Mouse (Mus musculus) midbrain, embryonic 13.5 days (tissue): ENCODE results near the gene LTO1. TPM values are rescaled to one million over a fixed set of nuclear protein-coding genes. Genes with fewer than 3 reads are reported as not detected.
A peak's percentile ranks its signal among the peaks of the same experiment; 100 is the strongest.

Source experiments
- ATAC-seq: fragments of 200-750 bp; cut with Nextera tagmentation; 2 replicates; pipeline ENCODE4 v1.8.0; 2017; ENCODE audit warnings: mild to moderate bottlenecking, moderate TSS enrichment, moderate library complexity
- H3K27ac ChIP-seq: fragments of 300-500 bp; sonication (generic); 2 replicates; pipeline ENCODE4 v1.5.1; 2015; ENCODE audit warnings: inconsistent platforms, mild to moderate bottlenecking, moderate library complexity
- H3K27me3 ChIP-seq: fragments of 300-500 bp; sonication (generic); 2 replicates; pipeline ENCODE4 v1.6.1; 2015; ENCODE audit warnings: mild to moderate bottlenecking, inconsistent platforms
- H3K36me3 ChIP-seq: fragments of 300-500 bp; sonication (generic); 2 replicates; pipeline ENCODE4 v1.6.1; 2015; ENCODE audit warnings: mild to moderate bottlenecking, inconsistent platforms
- H3K4me1 ChIP-seq: fragments of 300-500 bp; sonication (generic); replicated peaks from 2 replicates; pipeline ENCODE4 v1.6.1; 2015; ENCODE audit warnings: inconsistent platforms
- H3K4me2 ChIP-seq: fragments of 300-500 bp; sonication (generic); replicated peaks from 2 replicates; pipeline ENCODE4 v1.6.1; 2015; ENCODE audit warnings: moderate library complexity, mild to moderate bottlenecking, inconsistent platforms
- H3K4me3 ChIP-seq: fragments of 300-500 bp; sonication (generic); replicated peaks from 2 replicates; pipeline ENCODE4 v1.5.1; 2015; ENCODE audit warnings: mild to moderate bottlenecking, inconsistent platforms
- H3K9ac ChIP-seq: fragments of 300-500 bp; sonication (generic); replicated peaks from 2 replicates; pipeline ENCODE4 v1.6.1; 2015; ENCODE audit warnings: mild to moderate bottlenecking, inconsistent platforms
- H3K9me3 ChIP-seq: fragments of 300-500 bp; sonication (generic); 2 replicates; pipeline ENCODE4 v1.6.1; 2016; ENCODE audit warnings: mild to moderate bottlenecking, inconsistent platforms
- WGBS: fragments of 180-500 bp; shearing (Covaris S2); methylation state at CpG from one replicate; pipeline ENCODE4 v1.1.7; 2015; 5-methylcytosine and 5-hydroxymethylcytosine counted together
- polyA plus RNA-seq: library from polyadenylated mRNA; unstranded; fragments of >200 nt; fragmentation: Nextera tagmentation; extraction: Ambion mirVana; gene quantifications from 2 replicates; pipeline ENCODE4 v1.2.1, GENCODE M21; 2015

The LTO1 gene
- polyA plus RNA-seq, 1 experiment from 2014 or later, result 36.4 TPM

DNA sequence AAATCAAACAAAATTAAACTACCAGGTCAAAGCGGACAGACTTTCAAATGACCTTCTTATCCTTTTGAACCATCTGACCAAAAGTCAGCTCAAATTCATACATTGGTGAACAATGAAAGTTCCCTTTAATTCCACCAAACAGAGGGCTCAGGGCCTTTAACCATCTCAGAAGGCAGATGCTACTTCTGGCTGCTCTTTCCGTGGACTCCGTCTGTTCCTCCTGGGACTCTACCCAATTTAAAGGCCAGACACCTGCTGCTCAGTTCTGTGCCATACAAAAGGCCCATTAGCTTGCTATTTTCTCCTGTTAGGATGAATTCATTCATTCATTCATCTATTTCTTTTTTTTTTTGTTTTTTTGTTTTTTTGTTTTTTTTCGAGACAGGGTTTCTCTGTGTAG lies 2.0 kb upstream of the LTO1 start:
- peaks cover 19% of the 10 kb centered on the region for H3K4me1 ChIP-seq
- ATAC-seq, result no peak
- H3K9me3 ChIP-seq, result no peaks in the 10 kb centered on the region
- H3K36me3 ChIP-seq, result peaks cover 12% of the 10 kb centered on the region
- H3K9ac ChIP-seq, result no peak overlapping the region
- H3K27ac ChIP-seq, result no peak overlapping the region
- no peak overlapping the region for H3K4me3 ChIP-seq
- H3K27me3 ChIP-seq, result no peaks in the 10 kb centered on the region; the same call in 1 of the 2 replicates
- 71% methylated on average over 4 of the region's 4 CpGs for WGBS
- no peak overlapping the region for H3K4me2 ChIP-seq

- Histone ChIP-seq H3K27ac (peak overlapping the region; percentile 78), H3K9ac (peak overlapping the region; percentile 82; the same call in 1 of the 2 replicates), H3K4me1 (peaks cover 19% of the 10 kb centered on the region), H3K4me3 (peak overlapping the region; percentile 76), H3K4me2 (peak overlapping the region; percentile 85), H3K36me3 (peaks cover 26% of the 10 kb centered on the region), H3K27me3 (no peaks in the 10 kb centered on the region), H3K9me3 (no peaks in the 10 kb centered on the region)
- peak; percentile 96 for ATAC-seq
- WGBS, result 7% methylated on average over 17 of the region's 17 CpGs
These were observed 478 bp upstream of the LTO1 start for GRCm38 (mm10) chr7:144914296-144914947.

DNA sequence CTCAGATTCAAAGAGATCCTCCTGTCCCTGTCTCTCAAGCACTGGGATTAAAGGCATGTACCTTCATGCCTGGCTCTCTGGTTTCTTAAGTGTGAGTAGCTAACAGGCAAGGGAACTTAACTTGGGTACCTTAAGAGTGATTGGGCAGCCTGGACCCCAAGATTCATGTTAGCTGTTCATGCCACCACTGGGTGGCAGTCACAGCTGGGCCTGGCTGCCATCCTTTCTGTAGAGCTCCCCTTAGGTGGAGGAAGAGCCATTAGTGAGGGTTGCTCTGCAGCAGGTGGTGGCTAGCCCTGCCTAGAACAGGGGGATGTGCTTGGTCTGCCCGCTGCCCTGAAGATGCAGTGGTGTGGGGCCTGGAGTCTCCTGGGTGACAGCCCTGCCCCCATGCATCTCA lies 3.9 kb downstream of the LTO1 start:
- peaks cover 68% of the 10 kb centered on the region for H3K36me3 ChIP-seq
- H3K4me3 ChIP-seq, result no peak overlapping the region
- H3K27me3 ChIP-seq, result no peaks in the 10 kb centered on the region
- H3K9me3 ChIP-seq, result no peaks in the 10 kb centered on the region
- no peak overlapping the region for H3K4me2 ChIP-seq
- no peak for ATAC-seq
- no peak overlapping the region for H3K9ac ChIP-seq
- WGBS, result 72% methylated on average over 1 of the region's 1 CpGs
- peaks cover 19% of the 10 kb centered on the region for H3K4me1 ChIP-seq
- H3K27ac ChIP-seq, result no peak overlapping the region

- Histone ChIP-seq H3K9me3 (no peaks in the 10 kb centered on the region), H3K36me3 (peaks cover 43% of the 10 kb centered on the region), H3K4me2 (no peak overlapping the region), H3K4me3 (no peak overlapping the region), H3K9ac (no peak overlapping the region), H3K27me3 (no peaks in the 10 kb centered on the region), H3K27ac (no peak overlapping the region), H3K4me1 (peaks cover 15% of the 10 kb centered on the region)
- ATAC-seq, result no peak
- 86% methylated on average over 2 of the region's 2 CpGs for WGBS
These were observed 12.7 kb downstream of the LTO1 start for GRCm38 (mm10) chr7:144927591-144927990.

GRCm38 (mm10) chr7:144928009-144928888 lies 13.3 kb downstream of the LTO1 start:
- Histone ChIP-seq H3K27ac (no peak overlapping the region), H3K36me3 (peaks cover 44% of the 10 kb centered on the region), H3K27me3 (no peaks in the 10 kb centered on the region), H3K9ac (no peak overlapping the region), H3K4me1 (peaks cover 15% of the 10 kb centered on the region), H3K9me3 (no peaks in the 10 kb centered on the region), H3K4me3 (no peak overlapping the region), H3K4me2 (no peak overlapping the region)
- no peak for ATAC-seq
- 78% methylated on average over 4 of the region's 4 CpGs for WGBS

GRCm38 (mm10) chr7:144928889-144929210 lies 13.9 kb downstream of the LTO1 start:
- ATAC-seq, result no peak
- peaks cover 15% of the 10 kb centered on the region for H3K4me1 ChIP-seq
- peaks cover 44% of the 10 kb centered on the region for H3K36me3 ChIP-seq
- H3K4me3 ChIP-seq, result no peak overlapping the region
- H3K9me3 ChIP-seq, result no peaks in the 10 kb centered on the region
- H3K9ac ChIP-seq, result no peak overlapping the region
- no peaks in the 10 kb centered on the region for H3K27me3 ChIP-seq
- 80% methylated on average over 6 of the region's 6 CpGs for WGBS
- no peak overlapping the region for H3K27ac ChIP-seq
- H3K4me2 ChIP-seq, result no peak overlapping the region

DNA sequence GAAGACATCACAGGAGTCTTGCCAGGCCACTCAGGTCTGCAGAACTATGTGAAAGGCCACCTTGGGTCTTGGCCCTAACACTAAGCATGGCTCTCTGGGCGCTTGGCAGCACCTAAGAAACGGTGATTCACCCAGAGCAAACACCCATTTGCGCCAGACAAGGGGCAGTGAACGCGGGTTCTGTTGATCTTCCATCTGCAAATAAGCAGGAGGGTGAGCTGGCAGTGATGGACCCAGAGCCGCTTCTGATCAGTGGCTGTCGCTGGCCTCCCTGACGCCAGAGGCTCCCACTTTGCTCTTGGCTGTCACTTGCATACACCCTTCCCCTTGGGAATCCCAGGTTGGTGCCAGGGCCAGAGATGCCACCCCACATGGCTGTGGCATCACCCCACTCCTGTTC lies 14.6 kb downstream of the LTO1 start:
- 76% methylated on average over 8 of the region's 8 CpGs for WGBS
- H3K36me3 ChIP-seq, result peaks cover 45% of the 10 kb centered on the region
- ATAC-seq, result no peak
- no peak overlapping the region for H3K4me2 ChIP-seq
- H3K27ac ChIP-seq, result no peak overlapping the region
- no peak overlapping the region for H3K9ac ChIP-seq
- peaks cover 15% of the 10 kb centered on the region for H3K4me1 ChIP-seq
- H3K27me3 ChIP-seq, result no peaks in the 10 kb centered on the region
- no peak overlapping the region for H3K4me3 ChIP-seq
- H3K9me3 ChIP-seq, result no peaks in the 10 kb centered on the region

GRCm38 (mm10) chr7:144929931-144930330 lies 15.0 kb downstream of the LTO1 start:
- Histone ChIP-seq H3K27ac (peak overlapping the region; percentile 32), H3K4me1 (peaks cover 16% of the 10 kb centered on the region), H3K27me3 (no peaks in the 10 kb centered on the region), H3K9ac (no peak overlapping the region), H3K9me3 (no peaks in the 10 kb centered on the region), H3K4me2 (no peak overlapping the region), H3K4me3 (no peak overlapping the region), H3K36me3 (peaks cover 47% of the 10 kb centered on the region)
- WGBS, result 52% methylated on average over 5 of the region's 5 CpGs
- no peak; the same call in 1 of the 2 replicates for ATAC-seq

DNA sequence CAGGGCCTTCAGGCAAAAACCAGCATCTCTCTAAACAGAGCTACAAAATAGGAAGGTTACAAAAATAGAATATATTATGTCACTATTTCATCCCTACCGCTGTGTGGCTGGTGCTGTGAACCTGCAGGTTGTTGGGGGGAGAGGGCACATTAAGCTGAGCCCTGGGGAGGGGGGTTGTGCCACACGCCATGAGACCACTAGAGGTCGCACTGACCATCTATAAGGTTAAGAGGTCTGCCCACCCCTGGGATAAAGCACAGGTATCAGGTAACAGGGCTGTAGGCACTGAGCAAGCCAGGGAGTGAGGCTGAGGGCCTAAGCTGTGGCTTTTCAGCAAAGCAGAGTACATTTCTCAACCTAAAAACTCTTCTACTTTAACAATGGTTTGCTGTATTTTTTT lies 16.9 kb downstream of the LTO1 start:
- H3K9me3 ChIP-seq, result no peaks in the 10 kb centered on the region
- H3K27ac ChIP-seq, result no peak overlapping the region
- H3K4me1 ChIP-seq, result peaks cover 35% of the 10 kb centered on the region
- 15% methylated on average over 3 of the region's 3 CpGs for WGBS
- H3K4me2 ChIP-seq, result no peak overlapping the region
- H3K36me3 ChIP-seq, result peaks cover 58% of the 10 kb centered on the region
- no peak overlapping the region for H3K9ac ChIP-seq
- no peaks in the 10 kb centered on the region for H3K27me3 ChIP-seq
- no peak overlapping the region for H3K4me3 ChIP-seq
- ATAC-seq, result no peak

DNA sequence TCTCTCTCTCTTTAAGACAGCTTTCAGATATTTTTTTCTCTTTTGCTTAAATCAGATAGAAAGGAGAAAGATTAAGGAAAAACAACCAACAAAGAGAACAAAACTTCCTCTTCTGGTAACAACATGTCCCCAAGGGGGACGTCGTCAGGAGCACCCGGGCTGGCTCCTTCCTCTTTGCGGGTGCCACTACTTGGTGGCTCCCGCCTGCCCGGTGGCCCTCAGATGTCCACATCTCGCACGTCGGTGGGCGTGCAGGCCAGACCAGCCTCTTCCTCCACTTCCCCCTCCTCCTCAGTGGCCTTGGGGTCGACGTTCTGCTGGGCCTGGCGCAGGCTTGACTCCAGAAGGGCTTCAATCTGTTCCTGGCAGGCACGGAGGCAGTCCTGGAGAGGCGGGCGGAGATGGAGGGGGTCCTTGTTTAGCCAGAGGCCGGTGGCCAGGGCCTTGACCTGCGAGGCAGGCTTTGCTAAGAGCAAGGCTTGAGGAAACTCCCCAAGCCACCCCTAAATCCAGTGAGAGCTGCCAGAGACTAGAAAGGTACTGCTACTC lies 17.6 kb downstream of the LTO1 start:
- H3K4me1 ChIP-seq, result peaks cover 40% of the 10 kb centered on the region
- no peak overlapping the region for H3K4me3 ChIP-seq
- H3K36me3 ChIP-seq, result peaks cover 55% of the 10 kb centered on the region
- 75% methylated on average over 18 of the region's 18 CpGs for WGBS
- no peaks in the 10 kb centered on the region for H3K27me3 ChIP-seq
- no peak overlapping the region for H3K9ac ChIP-seq
- ATAC-seq, result no peak
- H3K27ac ChIP-seq, result no peak overlapping the region
- H3K4me2 ChIP-seq, result no peak overlapping the region
- H3K9me3 ChIP-seq, result no peaks in the 10 kb centered on the region

GRCm38 (mm10) chr7:144933336-144933735 lies 18.4 kb downstream of the LTO1 start:
- no peak overlapping the region for H3K4me3 ChIP-seq
- no peak overlapping the region for H3K4me2 ChIP-seq
- H3K4me1 ChIP-seq, result peaks cover 47% of the 10 kb centered on the region
- ATAC-seq, result no peak
- WGBS, result 92% methylated on average over 3 of the region's 3 CpGs
- H3K27ac ChIP-seq, result no peak overlapping the region
- no peaks in the 10 kb centered on the region; the same call in 1 of the 2 replicates for H3K27me3 ChIP-seq
- H3K9me3 ChIP-seq, result no peaks in the 10 kb centered on the region
- peaks cover 55% of the 10 kb centered on the region for H3K36me3 ChIP-seq
- H3K9ac ChIP-seq, result no peak overlapping the region

- no peak overlapping the region for H3K27ac ChIP-seq
These were observed 18.9 kb downstream of the LTO1 start for GRCm38 (mm10) chr7:144933796-144934195.

More at GRCm38 (mm10) chr7:144933796-144934195, 18.9 kb downstream of the LTO1 start:
- WGBS, result 91% methylated on average over 8 of the region's 8 CpGs
- ATAC-seq, result no peak
- H3K36me3 ChIP-seq, result peaks cover 52% of the 10 kb centered on the region
- no peak overlapping the region for H3K4me3 ChIP-seq
- no peaks in the 10 kb centered on the region for H3K9me3 ChIP-seq
- no peak overlapping the region for H3K4me2 ChIP-seq
- peaks cover 52% of the 10 kb centered on the region for H3K4me1 ChIP-seq
- no peak overlapping the region for H3K9ac ChIP-seq
- no peaks in the 10 kb centered on the region; the same call in 1 of the 2 replicates for H3K27me3 ChIP-seq
